Mouse (Mus musculus) CH12.LX (cell line): ENCODE data around the gene Plcb3. TPM values are rescaled to one million over a fixed set of nuclear protein-coding genes. Genes with fewer than 3 reads are reported as not detected.

Experiments
- DNase-seq: peaks from one replicate; pipeline ENCODE4 v3.0.0-alpha.2; 2013; ENCODE audit errors: extremely low read depth
- H3K27ac ChIP-seq: 2 replicates; pipeline ENCODE4 v1.5.1; 2012; ENCODE audit warnings: low read depth, mild to moderate bottlenecking, control low read depth, moderate library complexity; ENCODE audit not compliant: insufficient read depth
- H3K27me3 ChIP-seq: replicated peaks from 2 replicates; pipeline ENCODE3; 2012; ENCODE audit warnings: inconsistent platforms
- H3K36me3 ChIP-seq, 2 experiments: replicated peaks in 1 of 2; 2 replicates each; pipeline versions ENCODE3 to v1.6.1; 2012; ENCODE audit warnings: inconsistent platforms in 1 of 2, low read length in 1 of 2, mild to moderate bottlenecking in 1 of 2, mixed read lengths in 1 of 2, moderate library complexity in 1 of 2; ENCODE audit not compliant: control insufficient read depth in 1 of 2, insufficient read depth in 1 of 2
- H3K4me1 ChIP-seq, 2 experiments: 2 replicates each; pipeline ENCODE4 v1.6.1; 2012; ENCODE audit warnings: inconsistent platforms in 1 of 2, moderate library complexity in 1 of 2; ENCODE audit not compliant: insufficient read depth in 2 of 2, control insufficient read depth in 1 of 2
- H3K4me2 ChIP-seq: 2 replicates; pipeline ENCODE4 v1.6.1; 2012; ENCODE audit warnings: low read depth, mild to moderate bottlenecking, control low read depth; ENCODE audit not compliant: poor library complexity, insufficient read depth, severe bottlenecking
- H3K4me3 ChIP-seq, 3 experiments: fragments of 150-350 bp in 1 of 3; sonication (generic) in 1 of 3; replicated peaks in 1 of 3; 2 replicates each; pipeline versions ENCODE3 to v1.5.1; 2011 to 2012; ENCODE audit warnings: low read depth in 2 of 3, low read length in 2 of 3, mild to moderate bottlenecking in 2 of 3, moderate library complexity in 2 of 3, control low read depth in 1 of 3, improper control_type of control experiment in 1 of 3, inconsistent platforms in 1 of 3, mixed read lengths in 1 of 3; ENCODE audit not compliant: poor library complexity in 1 of 3
- H3K79me2 ChIP-seq: replicated peaks from 2 replicates; pipeline ENCODE4 v1.6.1; 2012; ENCODE audit warnings: mild to moderate bottlenecking, moderate library complexity; ENCODE audit not compliant: control insufficient read depth, poor library complexity, insufficient read depth, severe bottlenecking; ENCODE audit errors: extremely low read depth
- H3K9ac ChIP-seq: 2 replicates; pipeline ENCODE4 v1.6.1; 2012; ENCODE audit warnings: low read depth, mild to moderate bottlenecking, control low read depth, moderate library complexity; ENCODE audit not compliant: insufficient read depth
- H3K9me3 ChIP-seq: replicated peaks from 2 replicates; pipeline ENCODE3; 2012; ENCODE audit warnings: low read length, inconsistent platforms, mixed read lengths
- CHD2 ChIP-seq: IDR thresholded peaks from 2 replicates; pipeline ENCODE4 v1.6.1; 2011; ENCODE audit warnings: low read length, improper control_type of control experiment
- CTCF ChIP-seq, 2 experiments: IDR thresholded peaks in 1 of 2; conservative IDR thresholded peaks in 1 of 2; 2 replicates each; pipeline ENCODE4 v1.5.1; 2011 to 2012; ENCODE audit warnings: low read depth in 2 of 2, low read length in 2 of 2, improper control_type of control experiment in 1 of 2, inconsistent platforms in 1 of 2, mild to moderate bottlenecking in 1 of 2, moderate library complexity in 1 of 2
- E2F4 ChIP-seq: IDR thresholded peaks from 2 replicates; pipeline ENCODE4 v1.6.1; 2011; ENCODE audit warnings: low read depth, low read length, improper control_type of control experiment; ENCODE audit not compliant: insufficient replicate concordance
- ELF1 ChIP-seq: IDR thresholded peaks from 2 replicates; pipeline ENCODE4 v1.6.1; 2014; ENCODE audit warnings: low read depth, mild to moderate bottlenecking, inconsistent platforms, low read length, improper control_type of control experiment
- ETS1 ChIP-seq: conservative IDR thresholded peaks from 2 replicates; pipeline ENCODE4 v1.6.1; 2012; ENCODE audit warnings: low read depth, mild to moderate bottlenecking, inconsistent platforms, low read length, improper control_type of control experiment, moderate library complexity
- HCFC1 ChIP-seq: IDR thresholded peaks from 2 replicates; pipeline ENCODE4 v1.6.1; 2012; ENCODE audit warnings: low read depth, mild to moderate bottlenecking, inconsistent platforms, low read length, improper control_type of control experiment
- JUN ChIP-seq: IDR thresholded peaks from 2 replicates; pipeline ENCODE4 v1.6.1; 2011; ENCODE audit warnings: low read depth, mild to moderate bottlenecking, low read length, improper control_type of control experiment, moderate library complexity; ENCODE audit not compliant: insufficient read depth
- JUND ChIP-seq: conservative IDR thresholded peaks from 2 replicates; pipeline ENCODE4 v1.6.1; 2011; ENCODE audit warnings: low read depth, low read length, improper control_type of control experiment
- KAT2A ChIP-seq: IDR thresholded peaks from 2 replicates; pipeline ENCODE4 v1.6.1; 2012; ENCODE audit warnings: low read length, improper control_type of control experiment, inconsistent platforms; ENCODE audit not compliant: insufficient replicate concordance
- MAFK ChIP-seq: IDR thresholded peaks from 2 replicates; pipeline ENCODE4 v1.6.1; 2011; ENCODE audit warnings: low read length, improper control_type of control experiment; ENCODE audit not compliant: insufficient replicate concordance
- MAX ChIP-seq: IDR thresholded peaks from 2 replicates; pipeline ENCODE4 v1.6.1; 2011; ENCODE audit warnings: low read length, improper control_type of control experiment
- MXI1 ChIP-seq: IDR thresholded peaks from 2 replicates; pipeline ENCODE4 v1.6.1; 2011; ENCODE audit warnings: mild to moderate bottlenecking, low read depth, low read length, improper control_type of control experiment
- MYC ChIP-seq: IDR thresholded peaks from 2 replicates; pipeline ENCODE4 v1.6.1; 2011; ENCODE audit warnings: low read depth, mild to moderate bottlenecking, improper control_type of control experiment, low read length
- NELFE ChIP-seq: IDR thresholded peaks from 2 replicates; pipeline ENCODE4 v1.6.1; 2011; ENCODE audit warnings: low read depth, low read length, improper control_type of control experiment
- PAX5 ChIP-seq: IDR thresholded peaks from 2 replicates; pipeline ENCODE4 v1.6.1; 2012; ENCODE audit warnings: low read length, inconsistent platforms, mixed read lengths
- POLR2A ChIP-seq: IDR thresholded peaks from 2 replicates; pipeline ENCODE4 v1.6.1; 2011; ENCODE audit warnings: low read depth, mild to moderate bottlenecking, improper control_type of control experiment, low read length
- POLR2AphosphoS2 ChIP-seq: IDR thresholded peaks from 2 replicates; pipeline ENCODE4 v1.6.1; 2011; ENCODE audit warnings: low read depth, low read length, improper control_type of control experiment
- SIN3A ChIP-seq: IDR thresholded peaks from 2 replicates; pipeline ENCODE4 v1.6.1; 2012; ENCODE audit warnings: low read length, improper control_type of control experiment, inconsistent platforms
- TBP ChIP-seq: conservative IDR thresholded peaks from 2 replicates; pipeline ENCODE4 v1.6.1; 2011; ENCODE audit warnings: low read depth, low read length, improper control_type of control experiment
- TCF12 ChIP-seq: IDR thresholded peaks from 2 replicates; pipeline ENCODE4 v1.6.1; 2014; ENCODE audit warnings: low read depth, mild to moderate bottlenecking, inconsistent platforms, low read length, improper control_type of control experiment
- UBTF ChIP-seq: IDR thresholded peaks from 2 replicates; pipeline ENCODE4 v1.6.1; 2012; ENCODE audit warnings: low read depth, mild to moderate bottlenecking, inconsistent platforms, low read length, improper control_type of control experiment, moderate library complexity
- USF2 ChIP-seq: conservative IDR thresholded peaks from 2 replicates; pipeline ENCODE4 v1.6.1; 2011; ENCODE audit warnings: low read depth, low read length, improper control_type of control experiment
- ZC3H11A ChIP-seq: IDR thresholded peaks from 2 replicates; pipeline ENCODE4 v1.6.1; 2012; ENCODE audit warnings: low read depth, mild to moderate bottlenecking, inconsistent platforms, low read length, improper control_type of control experiment
- ZMIZ1 ChIP-seq: IDR thresholded peaks from 2 replicates; pipeline ENCODE4 v1.6.1; 2012; ENCODE audit warnings: low read depth, mild to moderate bottlenecking, inconsistent platforms, low read length, improper control_type of control experiment
- dilution Hi-C: fragments of 300-500 bp; cut with MboI; formaldehyde crosslinking; loops from 2 replicates; pipeline ENCODE4 v1.14.3; 2020; ENCODE audit warnings: low sequenced_read_pairs; ENCODE audit not compliant: extremely low pct_unique_long_range_greater_than_20kb, extremely low pct_ligation_motif_present
- in situ Hi-C: fragments of 300-500 bp; cut with MboI; formaldehyde crosslinking; loops from 3 replicates; pipeline ENCODE4 v1.14.3; 2019; ENCODE audit warnings: low sequenced_read_pairs, low pct_ligation_motif_present, low pct_unique_long_range_greater_than_20kb, mixed read lengths
- polyA plus RNA-seq: library from polyadenylated mRNA; unstranded; fragments of >175 nt; gene quantifications from 2 replicates; pipeline ENCODE4 v1.2.1, GENCODE M21; 2012; ENCODE audit warnings: low read depth; ENCODE audit not compliant: insufficient read length
- total RNA-seq, 2 experiments: library from RNA; depleted of rRNA; stranded (reverse); fragments of 300-350 nt in 1 of 2; fragments of >200 nt in 1 of 2; gene quantifications; 2 replicates each; pipeline ENCODE4 v1.2.3; 2012 to 2014

The Plcb3 gene
- total and polyA plus RNA-seq, 3 experiments: 4.1 to 8.2 (median 7.5) TPM

DNA sequence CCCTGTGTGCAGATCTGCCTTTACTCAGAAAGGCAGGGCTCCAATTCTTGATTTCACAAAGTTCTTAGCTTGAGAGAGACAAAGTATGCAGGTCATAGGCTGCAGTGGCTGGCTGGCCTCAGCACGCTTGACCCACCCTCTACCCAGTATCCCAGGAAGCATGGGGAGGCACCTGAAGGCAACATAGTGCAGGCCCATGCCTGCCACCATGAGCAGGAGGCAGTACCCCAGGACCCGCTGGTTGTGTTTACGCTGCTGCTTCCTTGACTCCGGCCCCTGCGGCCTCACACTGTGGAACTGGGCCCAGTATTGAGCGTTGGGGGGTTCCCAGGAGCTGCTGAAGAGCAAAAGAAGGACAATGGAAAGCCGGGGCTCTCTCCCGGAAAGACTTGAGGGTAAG, 13.0 kb upstream of the Plcb3 start:
- Histone ChIP-seq H3K36me3 (peaks cover 9 to 28% of the 10 kb centered on the region in 2 experiments), H3K9ac (no peak overlapping the region), H3K9me3 (no peaks in the 10 kb centered on the region), H3K27me3 (no peaks in the 10 kb centered on the region), H3K4me2 (no peak overlapping the region), H3K79me2 (no peaks in the 10 kb centered on the region), H3K4me3 (no peak overlapping the region), H3K27ac (no peak overlapping the region), H3K4me1 (peaks cover 11 to 31% of the 10 kb centered on the region in 2 experiments)
- dilution Hi-C loops (no loop called here), in situ Hi-C loops (no loop called here)
- TF ChIP-seq CHD2: no peak
- TF ChIP-seq MAX: no peak
- TF ChIP-seq USF2: no peak
- TF ChIP-seq JUND: no peak
- no peak for TF ChIP-seq TCF12
- no peak for TF ChIP-seq KAT2A
- no peak for DNase-seq

DNA sequence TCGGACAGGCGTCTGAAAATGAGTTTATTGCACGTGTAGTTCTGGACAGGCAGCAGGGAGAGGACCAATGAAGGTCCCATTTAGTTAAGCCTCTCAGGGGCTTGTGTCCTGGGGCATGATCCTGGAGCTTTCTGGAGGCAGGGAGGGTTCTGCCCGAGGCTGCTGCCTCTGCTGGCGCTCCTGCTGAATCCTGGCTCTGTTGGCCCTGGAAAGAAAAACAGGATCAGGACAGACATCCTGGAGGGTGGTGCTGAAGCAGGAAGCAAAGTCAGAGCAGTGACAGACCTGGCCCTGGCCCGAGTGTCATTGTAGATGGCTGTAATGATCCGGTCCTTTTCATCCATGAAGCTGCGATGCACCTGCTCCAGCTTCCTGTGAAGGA, 11.6 kb upstream of the Plcb3 start:
- Histone ChIP-seq H3K4me3 (peak overlapping the region; percentile 32 to 81 (median 76)), H3K9me3 (no peaks in the 10 kb centered on the region), H3K27ac (no peak overlapping the region), H3K36me3 (peaks cover 11 to 39% of the 10 kb centered on the region in 2 experiments), H3K79me2 (no peaks in the 10 kb centered on the region), H3K4me2 (peak overlapping the region; percentile 47; the same call in 1 of the 2 replicates), H3K27me3 (no peaks in the 10 kb centered on the region), H3K4me1 (peaks cover 6 to 23% of the 10 kb centered on the region in 2 experiments), H3K9ac (peak overlapping the region; percentile 64; the same call in 1 of the 2 replicates)
- dilution Hi-C loops (no loop called here), in situ Hi-C loops (no loop called here)
- TF ChIP-seq MAFK (no peak), MAX (0 out of 2 replicates have a peak, but pooled peaks have one; percentile 12), ZMIZ1 (0 out of 2 replicates have a peak, but pooled peaks have one; percentile 4)
- DNase-seq: no peak

DNA sequence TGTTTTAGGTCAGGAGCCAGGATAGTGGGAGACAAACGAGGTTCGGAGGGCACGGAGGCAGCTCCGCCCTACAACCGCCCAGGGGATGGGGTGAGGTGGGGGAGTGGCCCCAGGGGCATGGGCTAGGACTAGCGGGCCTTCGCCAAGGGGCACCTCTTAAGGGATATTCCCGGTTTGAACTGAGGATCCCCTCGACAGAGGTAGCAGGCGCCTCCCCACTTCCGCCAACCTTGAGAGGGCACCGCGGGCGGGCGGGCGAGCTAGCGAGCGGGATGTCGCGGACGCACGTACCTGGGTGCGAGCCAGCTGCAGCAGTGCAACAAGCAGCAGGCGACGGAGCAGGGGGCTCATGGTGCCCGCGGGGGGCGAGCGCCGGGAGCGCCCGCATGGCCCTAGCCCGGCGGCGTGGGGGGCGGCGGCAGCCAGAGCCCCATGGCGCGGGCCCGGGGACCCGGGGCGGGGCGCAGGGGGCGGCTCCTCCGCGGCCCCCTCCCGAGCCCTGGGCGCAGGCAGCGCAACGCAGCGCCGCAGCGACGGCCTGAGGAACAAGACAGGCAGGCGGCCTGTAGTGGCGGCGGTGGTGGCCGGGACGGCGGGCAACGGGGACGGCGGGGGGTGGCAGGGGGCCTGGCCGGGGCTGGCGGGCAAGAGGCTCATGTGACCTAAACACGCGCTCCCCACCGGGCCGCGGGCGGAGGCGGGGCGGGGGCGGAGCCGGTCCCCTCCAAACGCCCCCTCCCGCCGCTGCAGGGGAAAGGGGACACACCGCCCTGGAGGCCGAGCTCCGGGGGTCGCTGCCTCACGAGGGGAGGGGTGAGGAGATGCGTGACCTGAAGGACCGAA, 11.0 kb upstream of the Plcb3 start, which contains the start of gene Vegfb:
Gene Vegfb (minus strand): TSS at position 591 of the 843 bp plus-strand sequence.
- Histone ChIP-seq H3K79me2 (no peaks in the 10 kb centered on the region), H3K27me3 (no peaks in the 10 kb centered on the region), H3K27ac (no peak within 1 kb of the TSS; the same call in 1 of the 2 replicates), H3K4me3 (peak within 1 kb of the TSS; percentile 73 to 81 (median 76)), H3K9me3 (no peaks in the 10 kb centered on the region), H3K36me3 (peaks cover 13 to 44% of the 10 kb centered on the region in 2 experiments), H3K4me1 (peaks cover 6 to 24% of the 10 kb centered on the region in 2 experiments), H3K4me2 (peak within 1 kb of the TSS; percentile 53), H3K9ac (peak within 1 kb of the TSS; percentile 64)
- in situ Hi-C loops: no loop called here
- DNase-seq: no peak
- dilution Hi-C loops: no loop called here
- TF ChIP-seq SIN3A (peak; percentile 56), ELF1 (peak; percentile 56; the same call in 1 of the 2 replicates), TBP (no peak), JUN (no peak), POLR2AphosphoS2 (0 out of 2 replicates have a peak, but pooled peaks have one; percentile 31), PAX5 (no peak), MXI1 (peak; percentile 39; the same call in 1 of the 2 replicates), CHD2 (no peak), MAFK (no peak), ZC3H11A (no peak), CTCF (conservative IDR thresholded peaks at IDR 0.05 in 1 of 2, IDR thresholded peaks at IDR 0.05 in 1 of 2; ENCODE audit: low read depth in 2 of 2, low read length in 2 of 2) (no peak), ETS1 (no peak), TCF12 (peak; percentile 32; the same call in 1 of the 2 replicates), POLR2A (peak; percentile 40; the same call in 1 of the 2 replicates), UBTF (0 out of 2 replicates have a peak, but pooled peaks have one; percentile 52), E2F4 (no peak), HCFC1 (no peak), MYC (no peak), NELFE (peak; percentile 34; the same call in 1 of the 2 replicates)
